Comparison of ENCODE assay signal across 8 mouse cellular contexts in the genomic region with DNA sequence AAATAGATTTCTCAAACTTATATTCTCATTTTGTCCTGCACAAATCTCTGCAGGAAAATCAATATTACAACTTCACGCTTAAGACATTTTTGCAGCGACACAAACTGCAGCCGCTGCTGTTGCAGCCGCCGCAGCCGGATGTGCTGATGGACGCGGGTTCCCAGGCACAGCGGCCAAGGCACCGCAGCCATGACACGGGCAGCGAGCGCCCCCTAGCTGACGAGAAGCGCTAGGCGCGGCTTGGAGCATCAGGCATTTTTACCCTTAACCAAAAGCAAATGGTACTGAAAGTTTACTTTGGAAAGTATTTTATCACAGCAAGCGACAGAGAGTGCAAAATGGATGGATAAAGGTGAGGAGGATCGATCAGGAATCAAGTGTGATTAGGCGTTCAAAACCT. TPM values are rescaled to one million over a fixed set of nuclear protein-coding genes. Genes with fewer than 3 reads are reported as not detected.
DNase-seq lines count a peak whose midpoint lies in the region; ATAC-seq lines count a peak whose summit lies in the region.

No protein-coding gene starts in this region.

- no peaks in the 10 kb centered on the region for H3K27me3 ChIP-seq in intestine, embryonic 16.5 days (replicated peaks; ENCODE audit: control insufficient read depth, insufficient read depth, low read length)
- no peaks in the 10 kb centered on the region; the same call in 1 of the 2 replicates for H3K27me3 ChIP-seq in midbrain, embryonic 12.5 days

- DNase-seq in adrenal gland, adult (ENCODE audit: inconsistent age in 2 of 2, low spot score in 1 of 2), result peak; percentile 70 to 90
- peak; percentile 84 to 86 for DNase-seq in cerebellum, postnatal 4 days (ENCODE audit: low spot score in 2 of 2)
- peak; percentile 21 to 24 for DNase-seq in gastrocnemius, adult 8-10 months (ENCODE audit: low spot score in 2 of 2)
- DNase-seq in left cerebral cortex, postnatal 25 days (ENCODE audit: low spot score in 2 of 2), result peak; percentile 87 to 90
- DNase-seq in spleen, adult 12 weeks (ENCODE audit: low spot score), result peak; percentile 26

- H3K4me2 ChIP-seq in intestine, embryonic 16.5 days (ENCODE audit: low read depth, low read length), result peak overlapping the region; percentile 39; the same call in 1 of the 2 replicates
- peak overlapping the region; percentile 70 for H3K4me2 ChIP-seq in midbrain, embryonic 12.5 days (replicated peaks)

- ATAC-seq in intestine, embryonic 16.5 days, result 0 out of 2 replicates have a peak, but pooled peaks have one; percentile 35
- no peak for ATAC-seq in midbrain, embryonic 12.5 days (ENCODE audit: low FRiP score, low read depth)
- no peak for ATAC-seq in erythroblast, adult 5-6 weeks (replicated peaks; ENCODE audit: low FRiP score, poor library complexity, severe bottlenecking)

- H3K4me1 ChIP-seq in intestine, embryonic 16.5 days (ENCODE audit: control insufficient read depth, insufficient read depth, low read length), result peaks cover 18% of the 10 kb centered on the region
- H3K4me1 ChIP-seq in midbrain, embryonic 12.5 days, result peaks cover 69% of the 10 kb centered on the region

- intact Hi-C loops in left cerebral cortex, postnatal 25 days (cut with DNase I), result loop anchor here (10.0 kb wide), 3 partner anchors 904 to 1724 kb away; no protein-coding TSS in a partner anchor

- no peaks in the 10 kb centered on the region for H3K36me3 ChIP-seq in intestine, embryonic 16.5 days (ENCODE audit: control insufficient read depth, insufficient read depth, low read length)
- H3K36me3 ChIP-seq in midbrain, embryonic 12.5 days, result no peaks in the 10 kb centered on the region

- peak overlapping the region; percentile 15; the same call in 1 of the 2 replicates for H3K4me3 ChIP-seq in intestine, embryonic 16.5 days (ENCODE audit: low read length)
- peak overlapping the region; percentile 5; the same call in 1 of the 2 replicates for H3K4me3 ChIP-seq in midbrain, embryonic 12.5 days

- H3K27ac ChIP-seq in intestine, embryonic 16.5 days (ENCODE audit: low read length), result no peak overlapping the region
- no peak overlapping the region for H3K27ac ChIP-seq in midbrain, embryonic 12.5 days (replicated peaks)

- WGBS in intestine, embryonic 16.5 days, result 2% methylated on average over 20 of the region's 20 CpGs
- 3% methylated on average over 20 of the region's 20 CpGs for WGBS in midbrain, embryonic 12.5 days

- no peaks in the 10 kb centered on the region for H3K9me3 ChIP-seq in intestine, embryonic 16.5 days (ENCODE audit: control insufficient read depth, low read length)
- H3K9me3 ChIP-seq in midbrain, embryonic 12.5 days, result no peaks in the 10 kb centered on the region

- H3K9ac ChIP-seq in intestine, embryonic 16.5 days (ENCODE audit: low read depth, low read length), result no peak overlapping the region
- no peak overlapping the region for H3K9ac ChIP-seq in midbrain, embryonic 12.5 days (replicated peaks)

RNA-seq across cellular contexts. Expression of a gene that starts 4.7 kb away (rescaled TPM):
- total RNA-seq in gastrocnemius, adult 8-10 months (2022), result under 1 TPM in 1 of 4 experiments, not detected in 3; 0.02 TPM
- 3.4 and 5.5 TPM in 2 replicates for polyA plus RNA-seq in intestine, embryonic 16.5 days (2015; fragmentation: Nextera tagmentation; extraction: Ambion mirVana)
- 10 to 100 TPM; 54.4 to 71.5 TPM for total RNA-seq in left cerebral cortex, postnatal 25 days (2021)
- 16.1 and 19.5 TPM in 2 replicates for polyA plus RNA-seq in midbrain, embryonic 12.5 days (2016; fragmentation: Nextera tagmentation; extraction: Ambion mirVana)
- total RNA-seq in erythroblast, adult 5-6 weeks (2015; ENCODE audit: low replicate concordance), result 0.21 TPM in 1 of 2 replicates, not detected in the other
- total RNA-seq in erythroblast, adult 5-6 weeks (2017; ENCODE audit: low replicate concordance), result 0.28 TPM in 1 of 2 replicates, not detected in the other

Comparison
In these comparisons a context has a peak if more than half of its experiments do, and no peak if none do; other contexts are left out.
1. DNase-seq: peak in every context shown above with its lines; median percentile 88 in left cerebral cortex, postnatal 25 days; 85 in cerebellum, postnatal 4 days; 80 in adrenal gland, adult; 26 in spleen, adult 12 weeks; 22 in gastrocnemius, adult 8-10 months.
2. RNA of a gene that starts 4.7 kb away (total RNA-seq): 54.4 to 71.5 TPM in left cerebral cortex, postnatal 25 days; 0.02 TPM in gastrocnemius, adult 8-10 months and 0.21 to 0.28 TPM in erythroblast, adult 5-6 weeks; every median in the first group is over 10 times any median in the second.